Mouse (Mus musculus) limb, embryonic 15.5 days (tissue): ENCODE data around the gene Ssbp2. TPM values are rescaled to one million over a fixed set of nuclear protein-coding genes. Genes with fewer than 3 reads are reported as not detected.

Experiments
- ATAC-seq: fragments of 200-750 bp; cut with Nextera tagmentation; 2 replicates; pipeline ENCODE4 v1.8.0; 2017; ENCODE audit warnings: low read depth, moderate TSS enrichment; ENCODE audit not compliant: insufficient number of reproducible peaks, low FRiP score, low TSS enrichment
- H3K27ac ChIP-seq: fragments of 300-500 bp; sonication (generic); 2 replicates; pipeline ENCODE4 v1.5.1; 2015; ENCODE audit warnings: moderate library complexity, mild to moderate bottlenecking, inconsistent platforms
- H3K27me3 ChIP-seq: fragments of 300-500 bp; sonication (generic); 2 replicates; pipeline ENCODE4 v1.6.1; 2015; ENCODE audit warnings: inconsistent platforms
- H3K36me3 ChIP-seq: fragments of 300-500 bp; sonication (generic); 2 replicates; pipeline ENCODE4 v1.6.1; 2015; ENCODE audit warnings: inconsistent platforms
- H3K4me1 ChIP-seq: fragments of 300-500 bp; sonication (generic); 2 replicates; pipeline ENCODE4 v1.6.1; 2015; ENCODE audit warnings: inconsistent platforms
- H3K4me2 ChIP-seq: fragments of 300-500 bp; sonication (generic); 2 replicates; pipeline ENCODE4 v1.6.1; 2015; ENCODE audit warnings: mild to moderate bottlenecking, inconsistent platforms
- H3K4me3 ChIP-seq: fragments of 300-500 bp; sonication (generic); 2 replicates; pipeline ENCODE4 v1.5.1; 2015; ENCODE audit warnings: mild to moderate bottlenecking, inconsistent platforms
- H3K9ac ChIP-seq: fragments of 300-500 bp; sonication (generic); 2 replicates; pipeline ENCODE4 v1.6.1; 2015; ENCODE audit warnings: inconsistent platforms
- H3K9me3 ChIP-seq: fragments of 300-500 bp; sonication (generic); 2 replicates; pipeline ENCODE4 v1.6.1; 2016; ENCODE audit warnings: inconsistent platforms
- WGBS: fragments of 180-500 bp; shearing (Covaris S2); methylation state at CpG from one replicate; pipeline ENCODE4 v1.1.7; 2015; 5-methylcytosine and 5-hydroxymethylcytosine counted together
- polyA plus RNA-seq: library from polyadenylated mRNA; unstranded; fragments of >200 nt; fragmentation: Nextera tagmentation; extraction: Ambion mirVana; gene quantifications from 2 replicates; pipeline ENCODE4 v1.2.1, GENCODE M21; 2015

Gene Ssbp2
- polyA plus RNA-seq, 1 experiment from 2014 or later, result 167 TPM

DNA sequence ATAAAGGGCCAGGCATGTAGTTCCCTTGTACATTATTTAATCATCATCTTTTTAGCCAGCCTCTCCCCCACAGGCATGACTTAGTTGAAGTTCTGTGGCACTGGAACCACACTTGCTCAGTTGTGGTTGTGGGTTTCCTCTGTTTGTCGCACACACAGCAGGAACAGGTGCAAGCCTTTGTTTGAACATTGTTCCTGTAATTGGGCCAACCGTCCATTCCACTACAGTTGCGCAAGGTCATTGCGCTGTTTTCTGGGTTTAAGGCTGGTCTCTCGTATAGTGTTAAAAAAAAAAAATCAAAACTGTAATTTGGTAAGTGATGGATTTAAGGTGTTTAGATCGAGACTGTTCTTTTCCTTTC lies 81.0 kb downstream of the Ssbp2 start:
- Histone ChIP-seq H3K27ac (no peak overlapping the region), H3K9me3 (no peaks in the 10 kb centered on the region), H3K4me3 (no peak overlapping the region), H3K27me3 (no peaks in the 10 kb centered on the region), H3K36me3 (peaks cover 6% of the 10 kb centered on the region; the same call in 1 of the 2 replicates), H3K4me2 (no peak overlapping the region), H3K4me1 (no peaks in the 10 kb centered on the region), H3K9ac (no peak overlapping the region)
- 88% methylated on average over 6 of the region's 6 CpGs for WGBS
- no peak for ATAC-seq

DNA sequence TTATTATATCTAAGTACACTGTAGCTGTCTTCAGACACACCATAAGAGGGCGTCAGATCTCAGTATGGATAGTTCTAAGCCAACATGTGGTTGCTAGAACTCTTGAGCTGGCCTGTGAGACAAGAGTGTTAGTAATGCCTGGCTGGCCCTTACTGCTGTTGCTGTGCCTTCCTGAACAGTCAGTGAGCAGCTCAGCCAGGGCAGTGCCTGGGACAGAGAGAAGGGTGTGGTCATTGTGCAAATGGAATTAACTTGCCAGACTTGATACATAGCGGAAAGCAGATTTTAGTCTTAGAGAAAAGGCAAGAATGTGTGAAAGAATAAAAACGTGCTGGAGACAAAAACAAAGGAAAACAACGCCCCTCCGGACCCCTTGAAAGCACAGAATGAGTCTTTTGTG lies 83.5 kb downstream of the Ssbp2 start:
- Histone ChIP-seq H3K4me2 (no peak overlapping the region), H3K9me3 (no peaks in the 10 kb centered on the region), H3K9ac (no peak overlapping the region), H3K4me1 (no peaks in the 10 kb centered on the region), H3K27ac (no peak overlapping the region), H3K4me3 (no peak overlapping the region), H3K36me3 (peaks cover 8% of the 10 kb centered on the region; the same call in 1 of the 2 replicates), H3K27me3 (no peaks in the 10 kb centered on the region)
- no peak for ATAC-seq
- 80% methylated on average over 5 of the region's 5 CpGs for WGBS

DNA sequence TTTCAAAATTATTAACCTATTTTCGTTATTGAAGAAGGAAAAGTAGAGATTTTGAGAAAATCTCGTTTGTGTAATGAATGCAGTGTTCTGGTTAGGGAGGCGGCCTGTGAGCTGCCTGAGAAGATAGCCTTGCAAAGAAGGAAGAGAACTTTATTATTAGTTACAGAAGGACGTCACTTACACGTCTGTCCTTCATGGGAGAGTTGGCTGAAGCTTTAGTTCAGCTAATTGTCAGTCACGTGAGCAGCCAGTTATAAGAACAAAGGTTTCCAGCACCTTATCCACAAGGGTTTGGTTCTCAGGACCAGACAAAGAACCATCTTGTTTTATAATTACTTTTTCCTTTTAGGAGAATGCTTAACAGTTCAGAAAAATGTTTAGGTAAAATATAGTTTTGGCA lies 104.0 kb downstream of the Ssbp2 start:
- Histone ChIP-seq H3K27ac (no peak overlapping the region), H3K4me1 (peaks cover 2% of the 10 kb centered on the region; the same call in 1 of the 2 replicates), H3K4me3 (no peak overlapping the region), H3K9me3 (no peaks in the 10 kb centered on the region), H3K27me3 (no peaks in the 10 kb centered on the region), H3K4me2 (no peak overlapping the region), H3K9ac (no peak overlapping the region), H3K36me3 (peaks cover 11% of the 10 kb centered on the region)
- 67% methylated on average over 6 of the region's 6 CpGs for WGBS
- no peak for ATAC-seq

DNA sequence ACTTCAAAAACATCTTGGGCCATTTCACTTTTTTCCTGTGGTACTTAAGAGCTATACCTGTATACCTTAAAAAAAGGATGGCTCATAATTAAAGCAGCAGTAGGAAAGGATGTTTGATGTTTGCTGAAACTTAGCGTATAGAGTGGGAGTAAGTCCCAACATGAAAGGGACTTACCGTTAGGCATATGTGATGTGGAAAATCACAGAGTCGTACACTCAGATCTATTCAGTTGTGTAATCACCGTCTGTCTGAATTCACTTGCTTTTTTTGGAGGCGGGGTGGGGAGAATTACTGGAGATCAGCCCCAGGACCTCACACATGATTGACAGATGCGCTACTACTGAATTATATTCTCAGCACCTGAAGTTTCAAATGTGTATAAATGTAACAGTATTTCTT lies 104.7 kb downstream of the Ssbp2 start:
- WGBS, result 80% methylated on average over 6 of the region's 6 CpGs
- Histone ChIP-seq H3K27ac (no peak overlapping the region), H3K36me3 (peaks cover 11% of the 10 kb centered on the region), H3K27me3 (no peaks in the 10 kb centered on the region), H3K9ac (no peak overlapping the region), H3K4me3 (no peak overlapping the region), H3K9me3 (no peaks in the 10 kb centered on the region), H3K4me2 (no peak overlapping the region), H3K4me1 (peaks cover 2% of the 10 kb centered on the region; the same call in 1 of the 2 replicates)
- ATAC-seq, result no peak

DNA sequence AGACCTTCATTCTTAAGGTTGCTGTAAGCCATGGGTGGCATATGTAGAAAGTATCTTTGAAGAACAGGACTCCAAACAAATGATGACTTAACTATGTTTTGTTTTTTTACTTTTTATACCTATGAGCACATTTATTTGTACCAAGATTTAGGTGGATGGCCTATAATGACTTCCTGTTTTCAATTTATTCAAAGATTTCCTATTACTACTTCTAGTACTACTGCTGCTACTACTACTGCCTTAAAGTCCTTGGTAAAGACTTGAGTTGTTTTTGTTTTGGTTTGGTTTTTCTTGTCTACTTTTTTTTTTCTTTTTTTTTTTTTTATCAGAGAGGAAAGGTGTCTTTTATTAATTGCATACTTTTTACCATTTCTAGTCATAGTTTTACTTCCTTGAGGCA lies 121.4 kb downstream of the Ssbp2 start:
- Histone ChIP-seq H3K4me3 (no peak overlapping the region), H3K9ac (no peak overlapping the region), H3K27ac (no peak overlapping the region), H3K9me3 (no peaks in the 10 kb centered on the region), H3K4me1 (no peaks in the 10 kb centered on the region), H3K4me2 (no peak overlapping the region), H3K27me3 (no peaks in the 10 kb centered on the region), H3K36me3 (no peaks in the 10 kb centered on the region)
- no peak for ATAC-seq

DNA sequence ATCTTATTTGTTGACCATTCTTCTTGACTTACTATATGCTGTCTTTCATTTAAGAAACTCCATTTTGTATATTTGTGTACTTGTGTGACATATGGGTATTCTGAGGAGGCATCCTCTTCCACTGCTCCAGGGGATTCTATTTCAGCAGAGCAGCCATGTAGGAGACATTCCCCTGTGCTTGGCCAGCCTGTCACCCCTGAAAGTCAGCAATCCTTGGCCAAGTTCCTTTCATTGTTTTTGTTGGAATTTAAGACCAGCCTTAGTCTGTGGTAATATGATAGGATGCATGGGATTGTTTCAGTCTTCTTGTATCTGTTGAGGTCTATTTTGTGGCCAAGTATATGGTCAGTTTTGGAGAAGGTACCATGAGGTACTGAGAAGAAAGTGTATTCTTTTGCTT lies 122.1 kb downstream of the Ssbp2 start:
- Histone ChIP-seq H3K9ac (no peak overlapping the region), H3K27ac (no peak overlapping the region), H3K4me3 (no peak overlapping the region), H3K9me3 (no peaks in the 10 kb centered on the region), H3K36me3 (no peaks in the 10 kb centered on the region), H3K4me2 (no peak overlapping the region), H3K4me1 (no peaks in the 10 kb centered on the region), H3K27me3 (no peaks in the 10 kb centered on the region)
- no peak for ATAC-seq

DNA sequence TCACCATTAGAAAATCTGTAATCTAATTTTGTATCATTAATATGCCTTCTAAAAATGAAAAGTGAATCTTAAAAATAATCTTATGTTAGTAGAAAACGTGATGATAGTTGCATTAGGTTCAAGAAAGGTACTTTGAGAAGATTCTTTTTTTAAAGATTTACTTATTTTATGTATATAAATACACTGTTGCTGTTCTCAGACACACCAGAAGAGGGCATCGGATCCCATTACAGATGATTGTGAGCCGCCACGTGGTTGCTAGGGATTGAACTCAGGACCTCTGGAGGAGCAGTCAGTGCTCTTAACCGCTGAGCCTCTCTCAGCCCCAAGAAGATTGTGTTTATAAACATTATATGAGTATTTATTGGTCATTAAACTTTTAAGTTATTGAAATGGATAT lies 126.3 kb downstream of the Ssbp2 start:
- no peak for ATAC-seq
- 76% methylated on average over 5 of the region's 5 CpGs for WGBS
- no peak overlapping the region for H3K4me3 ChIP-seq

DNA sequence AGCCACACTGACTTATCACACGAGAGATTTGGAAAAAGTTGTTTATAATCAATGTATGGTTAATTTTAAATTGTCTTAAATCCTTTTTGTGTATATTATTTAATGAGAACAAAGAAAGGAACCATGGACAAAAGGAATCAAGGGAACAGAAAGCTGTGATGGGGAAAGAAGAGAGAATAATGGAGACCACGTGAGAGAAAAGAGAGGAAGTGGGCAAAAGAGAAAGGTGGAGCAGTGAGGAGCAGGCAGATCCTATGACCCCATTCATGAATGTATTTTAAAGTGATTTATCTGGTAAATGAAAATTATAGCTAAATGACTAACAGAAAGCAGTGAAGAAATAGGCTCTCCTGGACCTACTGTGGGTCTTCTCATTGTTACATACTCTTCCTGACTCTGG lies 128.4 kb downstream of the Ssbp2 start:
- no peak for ATAC-seq
- Histone ChIP-seq H3K9ac (no peak overlapping the region), H3K27me3 (no peaks in the 10 kb centered on the region), H3K9me3 (no peaks in the 10 kb centered on the region), H3K36me3 (no peaks in the 10 kb centered on the region), H3K4me2 (no peak overlapping the region), H3K27ac (no peak overlapping the region), H3K4me3 (no peak overlapping the region), H3K4me1 (no peaks in the 10 kb centered on the region)
- WGBS, result 79% methylated on average over 2 of the region's 2 CpGs

More for the DNA sequence above, 126.3 kb downstream of the Ssbp2 start:
- no peaks in the 10 kb centered on the region for H3K9me3 ChIP-seq
- H3K27ac ChIP-seq, result no peak overlapping the region
- H3K4me1 ChIP-seq, result no peaks in the 10 kb centered on the region
- no peak overlapping the region for H3K4me2 ChIP-seq
- H3K9ac ChIP-seq, result no peak overlapping the region
- no peaks in the 10 kb centered on the region for H3K36me3 ChIP-seq
- no peaks in the 10 kb centered on the region for H3K27me3 ChIP-seq

DNA sequence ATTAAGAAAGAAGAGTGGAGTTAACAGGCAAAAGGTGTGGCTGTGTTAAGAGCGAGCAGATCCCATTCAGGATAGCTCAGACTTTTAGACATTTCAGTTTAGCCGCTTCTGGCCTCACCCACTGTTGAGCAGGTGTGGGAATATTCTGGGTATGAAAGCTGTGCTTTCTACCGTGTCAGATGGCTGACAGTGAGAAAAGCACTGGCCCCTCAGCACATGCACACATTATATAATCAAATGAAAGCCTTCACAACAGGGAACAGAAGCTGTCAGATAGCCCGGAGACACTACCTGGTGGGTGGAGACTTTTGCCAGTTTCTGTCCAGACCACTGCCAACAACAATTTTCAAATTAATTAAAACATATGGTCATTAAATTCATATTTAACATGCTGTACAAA lies 131.8 kb downstream of the Ssbp2 start:
- Histone ChIP-seq H3K4me1 (no peaks in the 10 kb centered on the region), H3K27me3 (no peaks in the 10 kb centered on the region), H3K4me3 (no peak overlapping the region), H3K9me3 (no peaks in the 10 kb centered on the region), H3K4me2 (no peak overlapping the region), H3K9ac (no peak overlapping the region), H3K36me3 (no peaks in the 10 kb centered on the region), H3K27ac (no peak overlapping the region)
- WGBS, result 65% methylated on average over 4 of the region's 4 CpGs
- no peak for ATAC-seq

DNA sequence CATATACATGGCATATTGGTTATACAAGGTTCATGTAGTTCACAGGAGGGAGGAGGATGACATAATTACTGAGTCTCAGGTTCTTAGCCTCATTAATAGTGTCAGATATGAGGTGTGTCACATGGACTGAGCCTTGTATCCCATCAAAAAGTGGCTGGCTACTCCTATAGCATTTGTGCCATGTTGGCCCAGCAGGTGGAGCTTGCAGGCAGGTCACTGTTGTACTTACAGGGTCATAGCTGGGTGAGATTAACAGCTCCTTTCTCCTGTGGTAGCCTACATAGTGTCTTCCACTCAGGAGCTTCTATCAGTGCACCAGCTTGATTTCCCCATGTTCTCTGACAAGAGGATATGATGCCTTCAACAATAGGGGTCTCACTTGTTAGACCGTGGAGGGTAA lies 135.2 kb downstream of the Ssbp2 start:
- Histone ChIP-seq H3K4me1 (no peaks in the 10 kb centered on the region), H3K4me3 (no peak overlapping the region), H3K9me3 (no peaks in the 10 kb centered on the region), H3K36me3 (no peaks in the 10 kb centered on the region), H3K27me3 (no peaks in the 10 kb centered on the region), H3K27ac (no peak overlapping the region), H3K9ac (no peak overlapping the region), H3K4me2 (no peak overlapping the region)
- WGBS, result 77% methylated on average over 1 of the region's 1 CpGs
- no peak for ATAC-seq

DNA sequence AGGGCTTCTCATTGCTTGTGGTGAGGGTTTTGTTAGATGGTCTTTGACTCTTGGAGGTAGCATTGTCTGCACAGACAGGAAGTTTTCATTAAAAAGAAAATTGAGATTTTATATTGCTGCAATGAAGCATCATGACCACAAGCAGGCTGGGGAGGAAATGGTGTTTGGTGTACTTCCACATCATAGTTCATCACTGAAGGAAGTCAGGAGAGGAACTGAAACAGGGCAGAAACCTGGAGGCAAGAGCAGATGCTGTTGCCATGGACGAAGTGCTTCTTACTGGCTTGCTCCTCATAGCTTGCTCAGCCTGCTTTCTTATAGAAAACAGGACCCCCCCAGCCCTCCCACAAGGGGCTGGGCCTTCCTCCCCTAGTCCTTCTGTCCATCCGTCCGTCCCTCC lies 139.5 kb downstream of the Ssbp2 start:
- Histone ChIP-seq H3K27ac (no peak overlapping the region), H3K4me3 (no peak overlapping the region), H3K27me3 (no peaks in the 10 kb centered on the region), H3K4me2 (no peak overlapping the region), H3K4me1 (no peaks in the 10 kb centered on the region), H3K36me3 (no peaks in the 10 kb centered on the region), H3K9me3 (no peaks in the 10 kb centered on the region), H3K9ac (no peak overlapping the region)
- no peak for ATAC-seq
- 89% methylated on average over 3 of the region's 3 CpGs for WGBS

DNA sequence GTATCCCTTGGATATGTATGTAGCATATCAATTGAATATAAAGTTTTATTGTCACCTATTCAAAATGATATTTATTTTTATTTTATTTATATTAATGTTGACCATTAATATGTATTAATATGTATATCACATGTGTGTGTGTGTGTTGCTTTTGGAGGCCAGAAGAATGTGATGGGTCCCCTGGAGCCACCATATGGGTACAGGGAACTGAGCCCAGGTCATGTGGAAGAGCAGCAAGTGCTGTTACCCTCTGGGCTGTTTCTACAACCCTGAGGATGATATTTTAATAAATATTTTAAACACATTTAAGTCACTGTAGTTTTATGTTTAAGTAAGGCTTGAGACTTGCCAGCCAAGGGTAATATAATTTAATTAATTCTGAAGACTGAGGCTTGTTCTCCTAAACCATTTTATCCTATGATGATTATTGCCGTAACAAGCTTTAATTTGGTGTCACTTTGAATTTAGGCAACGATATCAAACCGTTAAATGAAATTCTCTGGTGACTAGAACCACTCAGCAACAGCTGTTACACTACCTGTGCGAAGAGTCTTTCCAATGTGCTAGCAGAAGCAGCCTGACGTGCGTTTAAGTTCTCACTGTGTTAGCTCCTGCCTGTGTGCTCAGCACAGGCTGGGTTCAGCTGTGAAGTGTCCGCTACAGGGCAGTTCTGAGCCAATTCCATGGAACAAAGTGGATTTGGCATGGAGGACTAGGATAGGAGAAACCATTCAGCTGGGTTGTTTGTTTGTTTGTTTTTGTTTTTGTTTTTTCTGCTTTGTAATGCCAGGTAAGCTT lies 145.2 kb downstream of the Ssbp2 start:
- no peaks in the 10 kb centered on the region for H3K27me3 ChIP-seq
- no peak overlapping the region for H3K4me2 ChIP-seq
- no peak overlapping the region for H3K4me3 ChIP-seq
- H3K9ac ChIP-seq, result no peak overlapping the region
- H3K4me1 ChIP-seq, result no peaks in the 10 kb centered on the region
- H3K36me3 ChIP-seq, result no peaks in the 10 kb centered on the region
- ATAC-seq, result no peak
- WGBS, result 72% methylated on average over 7 of the region's 7 CpGs
- H3K27ac ChIP-seq, result no peak overlapping the region
- H3K9me3 ChIP-seq, result no peaks in the 10 kb centered on the region

DNA sequence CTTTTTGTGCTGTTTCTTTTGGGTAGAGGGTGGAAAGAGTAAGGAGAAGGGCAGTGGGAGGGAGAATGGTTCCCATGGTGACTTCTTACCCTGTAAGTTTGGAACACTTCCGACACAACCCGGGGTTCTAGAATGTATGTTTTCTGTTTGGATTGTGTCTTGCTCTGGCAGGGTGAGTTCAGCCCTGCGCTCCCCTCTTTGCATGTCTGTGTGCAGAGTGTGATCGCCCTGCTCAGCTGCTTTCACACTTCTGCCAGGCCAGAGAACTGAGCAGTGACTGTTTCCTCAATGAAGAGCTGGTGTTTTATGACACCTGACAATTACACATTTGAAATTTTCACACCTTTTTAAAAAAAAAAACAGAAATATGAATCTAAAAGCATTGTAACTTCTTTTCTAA lies 150.5 kb downstream of the Ssbp2 start:
- ATAC-seq, result no peak
- no peak overlapping the region for H3K27ac ChIP-seq
- 78% methylated on average over 4 of the region's 4 CpGs for WGBS

More for the DNA sequence above, 150.5 kb downstream of the Ssbp2 start:
- H3K27me3 ChIP-seq, result no peaks in the 10 kb centered on the region
- H3K36me3 ChIP-seq, result no peaks in the 10 kb centered on the region
- H3K4me1 ChIP-seq, result no peaks in the 10 kb centered on the region
- no peak overlapping the region for H3K9ac ChIP-seq
- no peak overlapping the region for H3K4me2 ChIP-seq
- H3K4me3 ChIP-seq, result no peak overlapping the region
- H3K9me3 ChIP-seq, result no peaks in the 10 kb centered on the region
